Mouse (Mus musculus): ENCODE results near the gene Zpbp2. TPM values are rescaled to one million over a fixed set of nuclear protein-coding genes. Genes with fewer than 3 reads are reported as not detected.

The Zpbp2 gene
- polyA plus RNA-seq, 1 experiment: 0.08 TPM

GRCm38 (mm10) chr11:98550311-98550974, 454 bp upstream of the Zpbp2 start:
- H3K4me1 ChIP-seq (ENCODE audit: control insufficient read depth): peaks cover 22% of the 10 kb centered on the region
- H3K27me3 ChIP-seq (ENCODE audit: control insufficient read depth): peaks cover 55% of the 10 kb centered on the region
- no peaks in the 10 kb centered on the region for H3K36me3 ChIP-seq (ENCODE audit: control insufficient read depth)
- H3K9me3 ChIP-seq (ENCODE audit: control insufficient read depth, low read length): peaks cover 13% of the 10 kb centered on the region
- no peak for TF ChIP-seq GATA1 (IDR thresholded peaks at IDR 0.05; ENCODE audit: low read length)
- TF ChIP-seq TAL1 (IDR thresholded peaks at IDR 0.05; ENCODE audit: low read length): no peak
- H3K4me3 ChIP-seq (replicated peaks): peak overlapping the region; percentile 94

- H3K9me3 ChIP-seq (ENCODE audit: control insufficient read depth, low read length): peaks cover 3% of the 10 kb centered on the region
- no peak overlapping the region for H3K4me3 ChIP-seq (replicated peaks)
- H3K4me1 ChIP-seq (ENCODE audit: control insufficient read depth): peaks cover 22% of the 10 kb centered on the region
- TF ChIP-seq GATA1 (IDR thresholded peaks at IDR 0.05; ENCODE audit: low read length) (no peak), TAL1 (IDR thresholded peaks at IDR 0.05; ENCODE audit: low read length) (no peak)
- peaks cover 38% of the 10 kb centered on the region for H3K27me3 ChIP-seq (ENCODE audit: control insufficient read depth)
- H3K36me3 ChIP-seq (ENCODE audit: control insufficient read depth): no peaks in the 10 kb centered on the region
Measured at GRCm38 (mm10) chr11:98553966-98554365, 3.1 kb downstream of the Zpbp2 start.

GRCm38 (mm10) chr11:98555124-98555700, 4.3 kb downstream of the Zpbp2 start:
- no peak overlapping the region for H3K4me3 ChIP-seq (replicated peaks)
- no peak for TF ChIP-seq GATA1 (IDR thresholded peaks at IDR 0.05; ENCODE audit: low read length)
- peaks cover 36% of the 10 kb centered on the region for H3K27me3 ChIP-seq (ENCODE audit: control insufficient read depth)
- no peaks in the 10 kb centered on the region for H3K36me3 ChIP-seq (ENCODE audit: control insufficient read depth)
- peaks cover 20% of the 10 kb centered on the region for H3K4me1 ChIP-seq (ENCODE audit: control insufficient read depth)
- H3K9me3 ChIP-seq (ENCODE audit: control insufficient read depth, low read length): peaks cover 3% of the 10 kb centered on the region

- H3K27me3 ChIP-seq (ENCODE audit: control insufficient read depth): peaks cover 52% of the 10 kb centered on the region
Measured at GRCm38 (mm10) chr11:98560942-98561341, 10.0 kb downstream of the Zpbp2 start.

GRCm38 (mm10) chr11:98563025-98563424, 12.1 kb downstream of the Zpbp2 start:
- Histone ChIP-seq H3K27me3 (ENCODE audit: control insufficient read depth) (peaks cover 43% of the 10 kb centered on the region), H3K36me3 (ENCODE audit: control insufficient read depth) (no peaks in the 10 kb centered on the region), H3K4me1 (ENCODE audit: control insufficient read depth) (no peaks in the 10 kb centered on the region), H3K4me3 (replicated peaks) (no peak overlapping the region), H3K9me3 (ENCODE audit: control insufficient read depth, low read length) (peaks cover 2% of the 10 kb centered on the region; the same call in 1 of the 2 replicates)
- TF ChIP-seq GATA1 (IDR thresholded peaks at IDR 0.05; ENCODE audit: low read length) (no peak), TAL1 (IDR thresholded peaks at IDR 0.05; ENCODE audit: low read length) (no peak)

More at GRCm38 (mm10) chr11:98560942-98561341, 10.0 kb downstream of the Zpbp2 start:
- no peaks in the 10 kb centered on the region for H3K36me3 ChIP-seq (ENCODE audit: control insufficient read depth)
- H3K9me3 ChIP-seq (ENCODE audit: control insufficient read depth, low read length): no peaks in the 10 kb centered on the region
- no peaks in the 10 kb centered on the region for H3K4me1 ChIP-seq (ENCODE audit: control insufficient read depth)
- TF ChIP-seq TAL1 (IDR thresholded peaks at IDR 0.05; ENCODE audit: low read length) (no peak), GATA1 (IDR thresholded peaks at IDR 0.05; ENCODE audit: low read length) (no peak)
- H3K4me3 ChIP-seq (replicated peaks): no peak overlapping the region

GRCm38 (mm10) chr11:98563921-98564414, 13.1 kb downstream of the Zpbp2 start:
- Histone ChIP-seq H3K4me1 (ENCODE audit: control insufficient read depth) (no peaks in the 10 kb centered on the region), H3K27me3 (ENCODE audit: control insufficient read depth) (peaks cover 37% of the 10 kb centered on the region), H3K36me3 (ENCODE audit: control insufficient read depth) (no peaks in the 10 kb centered on the region), H3K4me3 (replicated peaks) (no peak overlapping the region), H3K9me3 (ENCODE audit: control insufficient read depth, low read length) (peaks cover 5% of the 10 kb centered on the region)
- no peak for TF ChIP-seq TAL1 (IDR thresholded peaks at IDR 0.05; ENCODE audit: low read length)
- TF ChIP-seq GATA1 (IDR thresholded peaks at IDR 0.05; ENCODE audit: low read length): no peak

- Histone ChIP-seq H3K4me3 (replicated peaks) (no peak overlapping the region), H3K4me1 (ENCODE audit: control insufficient read depth) (peaks cover 10% of the 10 kb centered on the region), H3K36me3 (ENCODE audit: control insufficient read depth) (no peaks in the 10 kb centered on the region), H3K9me3 (ENCODE audit: control insufficient read depth, low read length) (peaks cover 5% of the 10 kb centered on the region), H3K27me3 (ENCODE audit: control insufficient read depth) (peaks cover 11% of the 10 kb centered on the region)
- no peak for TF ChIP-seq GATA1 (IDR thresholded peaks at IDR 0.05; ENCODE audit: low read length)
- no peak for TF ChIP-seq TAL1 (IDR thresholded peaks at IDR 0.05; ENCODE audit: low read length)
Measured at GRCm38 (mm10) chr11:98568326-98568725, 17.4 kb downstream of the Zpbp2 start.

- no peak for TF ChIP-seq GATA1 (IDR thresholded peaks at IDR 0.05; ENCODE audit: low read length)
- TF ChIP-seq TAL1 (IDR thresholded peaks at IDR 0.05; ENCODE audit: low read length): no peak
- H3K4me1 ChIP-seq (ENCODE audit: control insufficient read depth): peaks cover 10% of the 10 kb centered on the region
- H3K4me3 ChIP-seq (replicated peaks): no peak overlapping the region
- H3K9me3 ChIP-seq (ENCODE audit: control insufficient read depth, low read length): peaks cover 5% of the 10 kb centered on the region
- peaks cover 9% of the 10 kb centered on the region for H3K27me3 ChIP-seq (ENCODE audit: control insufficient read depth)
- no peaks in the 10 kb centered on the region for H3K36me3 ChIP-seq (ENCODE audit: control insufficient read depth)
Measured at GRCm38 (mm10) chr11:98569461-98569860, 18.6 kb downstream of the Zpbp2 start.

GRCm38 (mm10) chr11:98577776-98578175, 26.9 kb downstream of the Zpbp2 start:
- TF ChIP-seq GATA1 (IDR thresholded peaks at IDR 0.05; ENCODE audit: low read length) (no peak), TAL1 (IDR thresholded peaks at IDR 0.05; ENCODE audit: low read length) (no peak)
- H3K36me3 ChIP-seq (ENCODE audit: control insufficient read depth): peaks cover 60% of the 10 kb centered on the region
- no peaks in the 10 kb centered on the region for H3K27me3 ChIP-seq (ENCODE audit: control insufficient read depth)
- peaks cover 64% of the 10 kb centered on the region for H3K4me1 ChIP-seq (ENCODE audit: control insufficient read depth)
- no peaks in the 10 kb centered on the region; the same call in 1 of the 2 replicates for H3K9me3 ChIP-seq (ENCODE audit: control insufficient read depth, low read length)
- no peak overlapping the region for H3K4me3 ChIP-seq (replicated peaks)
